Mouse (Mus musculus): ENCODE measurements around the gene Invs.

- no peak for TF ChIP-seq MYOG (IDR thresholded peaks at IDR 0.05; ENCODE audit: control insufficient read depth, extremely low read depth, insufficient read length)
- TF ChIP-seq CTCF (IDR thresholded peaks at IDR 0.05; ENCODE audit: control insufficient read depth, insufficient read depth, insufficient read length): no peak
- no peak for TF ChIP-seq CEBPB (IDR thresholded peaks at IDR 0.05; ENCODE audit: low read depth)
These were observed 143.1 kb downstream of the Invs start for GRCm38 (mm10) chr4:48422633-48423032.

All from C2C12 (cell line).